Mouse (Mus musculus): ENCODE results near the gene Efna4.

The Efna4 gene

DNA sequence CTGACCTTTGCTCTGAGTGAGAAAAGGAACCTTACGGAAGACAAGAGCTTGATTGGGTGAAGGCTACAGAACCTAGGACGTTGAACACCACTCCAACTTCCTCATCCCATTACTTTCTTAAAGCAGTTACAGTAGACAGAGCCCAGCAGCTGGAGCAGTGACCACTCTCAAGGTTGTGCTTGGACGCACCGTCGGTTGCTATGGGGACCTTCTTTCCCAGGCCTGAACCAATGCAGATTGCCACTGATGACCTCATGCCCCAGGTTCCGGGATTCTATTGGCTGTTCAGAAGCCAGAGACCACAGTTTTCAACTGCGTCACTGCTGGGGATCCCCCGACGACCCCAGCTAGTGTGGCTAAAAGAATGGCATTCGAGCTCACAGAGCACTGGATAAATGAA, 6.9 kb downstream of the Efna4 start:
- DNase-seq (ENCODE audit: low spot score): no peak

DNA sequence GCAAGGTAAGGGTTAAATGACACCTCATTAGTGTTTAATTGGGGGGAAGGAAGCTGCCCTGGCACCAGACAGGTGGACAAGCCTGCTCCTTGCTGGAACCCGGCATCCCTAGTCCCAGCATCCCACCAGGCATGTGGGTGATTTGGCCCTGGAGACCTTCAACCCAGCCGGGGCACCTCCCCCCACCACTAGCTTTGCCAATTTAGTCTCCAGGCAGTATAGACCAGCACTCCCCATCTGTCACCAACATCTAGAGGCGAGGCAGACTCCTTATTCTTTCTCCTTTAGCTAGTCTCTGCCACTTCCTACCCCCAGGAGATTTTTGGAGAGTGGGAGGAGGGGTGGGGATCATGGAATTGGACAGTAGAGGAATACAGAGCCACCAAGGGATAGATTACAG, 7.5 kb downstream of the Efna4 start:
- DNase-seq (ENCODE audit: low spot score): no peak

DNA sequence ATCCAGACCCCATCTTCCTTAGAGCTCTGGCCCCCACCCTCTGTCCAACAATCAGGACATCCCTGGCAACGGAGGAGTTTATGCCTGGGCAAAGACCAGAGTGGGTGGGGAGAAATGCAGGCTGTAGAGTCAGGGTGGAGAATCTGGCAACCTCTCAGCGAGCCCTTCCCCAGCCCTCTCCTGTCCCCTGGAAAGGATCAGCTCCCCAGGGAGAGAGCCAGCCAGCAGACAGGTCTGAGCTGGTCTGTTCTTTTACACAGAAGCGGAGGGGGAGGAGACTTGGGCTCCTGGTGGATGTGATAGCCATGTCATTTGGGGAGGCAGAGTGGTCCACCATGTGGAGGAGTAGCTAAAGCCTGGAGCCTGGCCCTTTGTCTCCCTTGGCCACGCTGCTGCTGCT, 9.2 kb downstream of the Efna4 start:
- no peak for DNase-seq (ENCODE audit: low spot score)

DNA sequence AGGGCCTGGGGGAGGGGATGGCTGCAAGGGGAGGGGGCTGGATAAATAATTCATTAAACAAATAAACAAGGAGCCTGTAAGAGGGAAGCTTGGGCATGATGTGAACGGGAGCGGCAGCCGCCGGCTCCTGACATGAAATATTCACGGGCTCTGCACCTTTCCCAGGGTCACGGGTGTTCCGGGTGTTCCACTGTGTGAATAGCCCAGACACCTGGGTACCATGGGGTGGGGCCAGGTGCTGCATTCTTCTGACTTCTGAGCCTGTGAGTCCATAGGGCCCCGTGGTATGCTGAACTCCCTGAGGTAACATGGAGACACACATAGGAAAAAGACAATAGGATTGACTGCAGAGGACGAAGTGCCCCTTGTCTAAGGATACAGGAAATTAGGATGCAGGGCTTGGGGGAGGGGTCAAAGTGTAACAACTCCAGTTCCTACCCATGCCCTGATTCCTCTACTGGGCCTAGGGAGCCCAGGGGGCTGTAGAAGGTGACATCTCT, 10.4 kb downstream of the Efna4 start:
- no peak for DNase-seq (ENCODE audit: low spot score)

DNA sequence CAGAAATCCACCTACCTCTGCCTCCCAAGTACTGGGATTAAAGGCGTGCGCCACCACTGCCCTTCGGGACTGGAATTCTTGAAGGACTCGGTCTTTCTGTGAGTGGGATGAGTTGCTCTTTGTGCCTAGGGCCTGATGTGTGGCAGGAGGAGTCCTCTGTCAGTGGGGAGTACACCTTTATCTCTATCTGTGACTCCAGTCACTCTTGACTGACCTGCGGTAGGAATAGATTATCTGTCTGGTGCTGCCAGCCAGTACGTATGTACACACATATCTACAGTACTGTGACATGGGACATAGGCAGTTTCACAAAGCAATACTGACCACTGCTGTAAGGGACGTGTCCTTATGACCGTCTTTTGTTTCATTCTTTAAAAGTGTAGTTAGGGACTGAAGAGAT, 11.9 kb downstream of the Efna4 start:
- DNase-seq (ENCODE audit: low spot score): no peak

DNA sequence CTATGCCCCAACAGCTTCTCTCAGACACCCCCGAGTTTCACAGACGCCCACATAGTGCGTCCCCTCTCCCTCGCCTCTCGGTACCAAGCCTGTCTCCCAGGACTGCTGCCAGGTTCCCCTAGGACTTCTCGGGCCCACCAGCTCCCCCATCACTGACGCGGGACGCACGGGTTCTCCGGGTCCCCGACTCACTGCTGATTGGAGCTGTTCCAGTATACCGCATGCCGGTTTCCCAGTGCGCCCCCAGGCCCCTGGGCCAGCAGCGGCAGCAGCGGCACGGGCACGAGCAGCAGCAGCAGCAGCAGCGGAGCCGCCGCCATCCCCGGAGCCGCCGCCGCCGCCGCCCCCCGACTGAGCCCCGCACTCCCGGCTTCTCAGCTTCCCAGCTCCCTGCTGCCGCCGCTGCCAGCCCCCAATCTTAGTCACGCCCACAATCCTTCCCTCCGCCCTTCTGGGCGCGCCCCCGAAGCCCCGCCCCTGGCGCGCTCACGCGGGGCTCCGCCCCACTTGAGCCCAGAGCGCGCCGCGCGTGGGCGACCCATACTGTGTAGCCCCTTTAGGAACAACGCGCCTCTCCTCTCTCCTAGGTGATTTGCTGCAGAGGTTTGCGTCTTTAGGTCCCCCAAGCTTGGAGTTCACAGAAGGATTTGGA, 15.2 kb downstream of the Efna4 start, which contains the start of gene Efna3:
TSS of gene Efna3 (minus strand) at position 452 of the 652 bp plus-strand sequence.
- no peak for DNase-seq (ENCODE audit: low spot score)

DNA sequence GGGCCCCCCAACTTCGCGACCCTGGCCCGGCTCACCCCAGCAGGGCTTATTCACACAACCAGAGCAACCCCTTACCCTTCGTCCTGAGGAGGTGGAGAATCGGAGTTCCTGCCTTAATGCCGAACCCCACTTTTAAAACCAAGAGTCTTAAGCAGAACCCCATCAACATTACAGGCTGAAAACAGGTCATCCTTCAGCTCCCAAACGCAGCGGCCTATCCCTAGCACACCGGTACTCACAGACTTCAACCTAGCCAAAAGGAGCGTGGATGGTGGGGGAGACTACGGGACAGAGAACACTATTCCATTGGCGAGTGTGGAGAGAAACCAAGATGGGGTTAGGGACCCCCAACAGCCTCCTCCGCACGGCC, 15.7 kb downstream of the Efna4 start:
- DNase-seq (ENCODE audit: low spot score): no peak

DNA sequence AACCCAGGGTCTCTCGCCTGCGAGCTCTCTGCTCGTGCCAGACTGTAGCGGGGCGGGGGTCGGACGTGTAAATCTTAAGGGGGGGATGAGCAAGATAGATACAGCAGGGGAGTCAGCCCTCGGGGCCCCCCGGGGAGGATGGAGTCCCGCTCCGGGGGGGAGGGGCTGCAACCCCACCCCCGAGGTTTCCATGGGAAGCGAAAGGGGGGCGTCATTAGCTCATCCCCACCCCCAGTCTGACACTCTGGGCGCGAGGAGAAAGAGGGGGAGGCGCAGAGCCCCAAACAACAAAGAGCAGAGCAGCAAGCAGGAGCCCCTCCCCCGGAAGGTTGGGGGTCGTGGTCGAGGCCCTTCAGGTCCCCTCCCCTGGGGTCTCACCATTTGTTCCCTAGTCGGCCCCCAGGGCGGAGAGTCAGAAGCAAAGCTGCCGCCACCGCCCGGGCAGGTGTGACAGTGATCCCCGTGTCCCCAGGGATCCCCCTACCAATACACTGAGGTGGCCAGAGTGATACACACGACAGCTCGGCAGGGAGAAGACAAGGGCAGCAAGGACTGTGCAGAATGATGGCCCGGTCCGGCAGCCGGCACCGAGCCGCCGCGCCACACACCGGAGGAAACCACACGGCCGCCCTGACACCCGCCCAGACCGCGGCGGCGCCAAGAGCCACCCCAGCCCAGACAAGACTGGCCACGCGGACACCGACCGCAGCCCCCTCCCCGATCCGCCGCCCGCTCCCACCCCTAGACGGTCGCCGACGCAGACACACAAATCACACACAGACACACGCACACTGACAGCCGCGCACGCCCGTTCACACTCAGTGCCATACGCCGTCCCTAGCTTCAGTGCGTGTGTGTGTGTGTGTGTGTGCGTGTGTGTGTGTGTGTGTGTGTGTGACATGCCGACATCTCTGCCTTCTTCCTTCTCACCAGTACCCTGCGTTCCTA, 16.4 kb downstream of the Efna4 start:
- no peak for DNase-seq (ENCODE audit: low spot score)

DNA sequence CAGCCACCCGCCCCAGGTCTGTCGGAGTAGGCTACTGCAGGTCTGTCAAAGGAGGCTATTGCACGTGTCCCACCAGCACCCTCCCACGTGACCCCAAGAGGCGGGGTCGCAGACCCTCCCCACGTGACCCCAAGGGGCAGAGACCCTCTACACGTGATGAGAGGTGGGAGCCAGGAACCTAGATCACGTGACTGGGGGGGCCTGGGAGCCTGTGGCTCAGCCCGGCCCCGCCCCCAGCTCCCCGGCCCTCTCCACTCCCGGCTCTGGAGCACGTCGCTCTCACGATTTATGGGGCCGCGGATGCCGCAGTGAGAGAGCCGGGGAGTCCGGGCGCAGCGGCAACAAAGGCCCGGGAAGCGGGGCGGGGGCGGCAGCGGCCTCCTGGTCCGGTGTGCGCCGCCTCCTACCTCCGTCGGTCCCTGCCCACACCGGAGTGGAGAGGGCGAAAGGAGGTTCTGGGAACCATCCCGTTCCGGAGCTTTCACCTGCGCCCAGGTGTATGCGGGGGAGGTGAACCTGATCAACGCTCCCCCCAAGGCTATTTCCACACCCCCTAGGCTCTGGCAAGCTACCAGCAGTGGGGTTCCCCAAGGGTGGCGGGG, 17.1 kb downstream of the Efna4 start:
- peak; percentile 71 for DNase-seq (ENCODE audit: low spot score)

DNA sequence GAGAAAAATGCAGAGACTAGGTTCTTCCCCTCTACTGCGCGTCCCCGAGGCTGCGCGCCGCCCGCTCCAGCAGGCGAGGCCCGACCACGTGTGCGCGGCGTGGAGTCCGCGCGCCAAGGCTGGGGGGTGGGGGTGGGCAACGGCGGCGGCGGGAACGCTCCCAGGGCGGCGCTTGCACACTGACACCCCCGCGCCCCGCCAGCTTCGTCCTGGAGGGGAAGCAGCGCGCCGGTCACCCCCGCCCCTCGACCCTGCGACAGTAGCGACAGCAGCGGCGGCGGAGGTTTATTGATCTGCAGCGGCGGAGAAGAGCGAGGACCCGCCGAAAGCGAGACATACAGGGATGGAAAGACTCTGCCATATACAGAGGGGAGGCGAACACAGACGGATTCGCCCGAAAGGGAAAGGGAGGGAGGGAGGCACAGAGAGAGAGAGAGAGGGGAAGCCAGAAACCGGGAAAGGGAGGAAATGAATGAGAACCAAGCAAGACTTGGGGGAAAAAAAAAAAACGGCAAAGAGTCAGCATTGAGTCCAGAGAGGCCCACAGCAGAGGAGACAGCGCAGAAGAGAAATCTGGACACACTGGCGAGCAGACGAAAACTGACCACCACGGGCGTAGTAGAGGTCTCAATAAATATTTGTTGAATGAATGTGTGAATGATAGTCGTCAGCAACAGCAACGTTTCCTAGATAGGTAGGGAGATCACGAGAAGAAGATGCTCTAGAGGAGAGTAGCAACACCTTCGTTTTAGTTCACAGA, 18.1 kb downstream of the Efna4 start:
- DNase-seq (ENCODE audit: low spot score): no peak

DNA sequence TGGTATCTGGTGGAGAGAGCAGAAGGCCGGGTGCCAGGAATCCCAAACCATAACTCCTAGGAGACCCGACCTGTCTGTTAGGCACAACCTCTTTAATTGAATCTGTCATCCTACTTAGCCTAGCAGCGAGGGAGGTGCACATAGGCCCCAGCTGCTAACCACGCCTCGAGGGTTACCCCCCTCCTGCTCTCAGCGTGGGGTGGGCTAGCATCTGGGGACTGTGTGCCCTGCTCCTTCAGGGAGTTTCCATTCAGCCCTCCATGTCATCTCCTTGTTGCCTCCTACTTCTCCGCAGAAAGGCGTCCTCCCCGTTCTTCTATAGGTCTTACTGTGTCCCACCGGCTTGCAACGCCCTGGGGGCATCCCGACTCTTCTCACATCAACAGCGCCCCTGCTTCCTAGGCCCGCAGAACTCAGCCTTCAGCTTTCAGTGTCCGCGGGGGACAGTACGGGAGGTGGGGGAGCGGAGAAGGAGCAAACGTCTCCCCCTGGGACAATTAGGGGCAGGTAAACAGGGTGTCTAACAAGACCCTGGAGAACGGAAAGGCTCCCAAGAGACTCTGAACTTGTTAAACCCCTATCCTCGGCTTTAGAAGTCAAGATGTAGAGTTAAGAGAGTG, 18.7 kb downstream of the Efna4 start:
- no peak for DNase-seq (ENCODE audit: low spot score)

DNA sequence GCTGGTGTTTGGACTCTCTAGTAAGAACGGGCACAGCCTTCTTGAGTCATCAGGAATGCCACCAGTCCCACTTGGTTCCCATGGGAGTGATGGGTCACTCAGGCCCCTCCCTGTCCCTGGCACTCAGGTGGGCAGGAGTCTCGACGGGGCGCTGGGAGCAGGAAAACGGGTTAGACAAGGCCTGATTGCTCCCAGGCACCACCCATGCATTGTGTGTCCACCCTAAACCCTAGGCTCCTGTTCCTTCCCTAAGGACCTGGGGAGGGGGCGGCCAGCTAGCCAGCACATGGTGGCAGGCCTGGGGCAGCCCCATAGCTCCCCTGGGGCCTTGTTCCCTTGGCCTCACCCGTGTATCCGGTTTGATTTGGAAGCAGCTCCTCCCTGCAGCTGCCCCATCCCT, 19.5 kb downstream of the Efna4 start:
- DNase-seq (ENCODE audit: low spot score): no peak

DNA sequence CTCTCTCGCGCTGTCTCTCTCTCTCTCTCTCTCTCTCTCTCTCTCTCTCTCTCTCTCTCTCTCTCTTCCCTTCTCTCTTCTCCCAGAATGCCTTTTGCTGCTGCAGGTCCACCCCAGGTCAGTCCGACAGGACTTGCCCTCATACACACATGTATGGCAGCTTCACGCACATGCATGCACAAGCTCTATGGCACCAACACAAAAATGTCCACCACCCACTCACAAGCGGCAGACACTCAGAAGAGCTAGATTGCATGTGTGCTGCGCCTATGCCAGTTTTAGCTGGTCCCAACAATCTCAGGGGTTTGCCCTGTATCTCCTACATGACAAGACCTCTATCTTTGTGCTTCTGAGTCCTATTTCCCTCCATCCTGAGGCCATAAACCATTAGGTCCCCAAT, 20.6 kb downstream of the Efna4 start:
- no peak for DNase-seq (ENCODE audit: low spot score)

DNA sequence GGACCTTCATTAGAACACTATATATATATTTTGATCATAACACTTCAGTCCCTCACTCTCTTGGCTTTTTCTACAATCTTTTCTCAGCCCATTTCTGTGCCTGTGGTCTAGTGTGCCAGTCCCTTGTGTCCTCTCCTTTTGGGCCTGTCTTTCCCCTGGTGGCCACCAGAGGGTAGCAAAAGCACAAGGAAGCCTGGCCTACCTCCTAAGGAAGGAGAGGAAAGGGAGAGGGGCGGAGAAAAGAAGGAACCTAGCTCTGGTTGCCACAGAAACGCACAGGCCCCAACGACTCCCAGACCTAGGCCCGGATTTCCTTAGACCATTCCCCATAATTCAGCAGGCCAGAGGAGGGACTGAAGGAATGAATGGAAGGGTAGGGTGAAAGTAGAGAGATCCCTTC, 21.0 kb downstream of the Efna4 start:
- DNase-seq (ENCODE audit: low spot score): peak; percentile 80

DNA sequence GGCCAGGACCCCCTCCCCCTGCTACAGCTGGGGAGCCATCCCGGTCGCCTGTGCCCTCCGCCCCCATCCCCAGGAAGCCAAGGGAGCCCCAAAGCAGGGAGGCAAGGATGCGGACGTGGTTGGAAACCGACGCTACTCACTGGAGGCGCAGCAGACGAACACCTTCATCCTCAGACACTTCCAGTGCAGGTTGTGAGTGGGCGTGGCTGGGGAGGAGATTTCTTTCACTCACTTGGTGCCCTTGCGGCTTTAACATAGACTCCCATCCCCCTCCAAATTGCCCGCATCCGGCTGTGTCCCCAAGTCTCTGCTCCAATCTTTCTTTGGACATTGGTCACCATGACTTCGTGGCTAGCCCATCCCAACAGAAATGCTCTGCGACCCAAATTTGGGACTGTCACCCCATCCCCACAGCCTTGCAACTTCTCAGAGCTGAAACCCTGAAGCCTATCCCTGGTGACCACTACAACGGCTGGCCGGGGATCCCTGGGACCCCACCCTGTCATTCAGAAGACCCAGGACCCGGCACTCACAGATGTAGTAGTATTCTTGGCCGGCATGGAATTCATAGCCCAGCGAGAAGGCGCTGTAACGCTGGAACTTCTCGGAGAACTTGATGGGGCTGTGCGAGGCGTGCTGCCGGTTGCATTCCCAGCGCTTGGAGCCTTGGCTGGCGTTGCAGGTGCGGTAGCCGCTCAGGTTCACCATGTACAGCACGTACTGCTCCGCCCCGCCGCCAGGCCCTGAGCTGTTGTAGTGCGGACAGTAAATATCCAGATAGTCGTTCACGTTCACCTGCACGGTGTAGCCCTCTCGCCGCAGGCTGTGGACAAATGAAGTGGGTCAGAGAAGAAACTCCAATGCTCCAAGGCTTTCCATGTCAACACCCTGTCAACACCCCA, 21.6 kb downstream of the Efna4 start:
- no peak for DNase-seq (ENCODE audit: low spot score)

DNA sequence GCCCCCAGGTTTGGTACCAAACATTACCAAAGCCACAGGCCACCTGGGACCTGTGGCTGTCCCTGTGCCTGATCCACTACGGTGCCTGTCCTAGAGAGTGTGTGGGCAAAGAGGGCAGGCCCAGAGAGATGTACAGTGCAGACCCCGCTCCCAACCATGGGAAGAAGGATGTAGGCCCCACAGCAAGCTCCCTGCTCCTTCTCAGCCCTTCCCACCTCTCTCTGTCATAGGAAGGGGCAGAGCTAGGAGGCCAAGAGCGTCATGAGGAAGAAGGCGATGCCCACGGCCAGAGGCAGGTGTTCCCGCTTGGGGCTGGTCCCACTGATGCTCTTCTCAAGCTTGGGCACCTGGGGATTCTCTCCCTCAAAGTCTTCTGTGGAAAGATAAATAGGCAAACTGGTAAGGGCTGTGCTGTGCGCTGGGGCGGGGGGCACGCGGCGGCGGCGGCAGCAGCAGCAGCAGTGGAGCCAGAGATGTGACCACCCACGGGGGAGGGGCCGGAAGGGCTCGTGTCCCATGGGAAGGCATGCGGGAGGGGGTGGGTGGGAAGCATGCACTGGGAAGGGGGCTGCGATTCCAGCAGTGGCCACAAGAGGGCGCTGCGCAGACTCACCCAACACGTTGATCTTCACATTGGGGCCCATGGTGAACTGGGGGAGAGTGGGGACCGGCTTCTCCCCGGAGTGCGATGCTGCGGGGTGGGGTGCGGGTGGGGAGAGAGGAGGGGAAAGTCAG, 22.5 kb downstream of the Efna4 start:
- DNase-seq (ENCODE audit: low spot score): peak; percentile 74

DNA sequence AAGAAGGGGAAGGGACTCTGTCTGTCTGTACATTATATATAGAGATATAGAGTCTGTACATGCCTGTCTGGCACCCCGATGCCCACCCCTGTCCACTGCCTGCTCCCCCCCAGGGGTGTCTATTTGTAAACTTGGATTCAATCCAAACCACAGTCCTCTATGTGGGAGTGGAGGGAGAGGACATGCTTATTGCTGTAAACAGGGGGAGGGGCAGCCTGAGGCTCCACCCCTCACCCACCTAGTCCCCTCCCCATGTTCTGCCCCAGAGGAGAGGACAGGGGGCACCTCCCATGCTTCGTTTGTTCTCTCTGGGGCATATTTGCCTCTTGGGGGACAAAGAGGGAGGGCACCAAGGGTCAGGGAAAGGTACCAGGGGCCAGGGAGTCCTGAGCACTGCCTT, 23.0 kb downstream of the Efna4 start:
- DNase-seq (ENCODE audit: low spot score): no peak

DNA sequence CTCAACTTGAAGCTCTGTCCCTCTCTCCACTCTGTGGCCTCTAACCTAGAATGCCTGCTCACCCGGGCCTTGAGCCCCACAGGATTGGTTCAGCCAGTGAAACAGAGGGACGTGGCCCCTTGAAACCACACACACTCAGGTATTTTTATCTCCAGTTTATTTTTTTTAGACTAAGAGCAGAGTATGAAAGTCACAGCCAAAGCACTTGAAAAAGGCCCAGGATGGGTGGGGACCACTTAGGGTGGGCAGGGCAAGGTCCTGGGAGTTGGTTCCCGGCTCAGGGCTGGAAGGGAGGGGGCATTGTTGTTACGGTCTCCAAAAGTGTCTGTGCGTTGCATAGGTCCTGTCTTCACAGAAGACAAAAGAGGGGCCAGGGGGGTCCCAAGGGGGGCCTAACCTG, 23.5 kb downstream of the Efna4 start:
- no peak for DNase-seq (ENCODE audit: low spot score)

DNA sequence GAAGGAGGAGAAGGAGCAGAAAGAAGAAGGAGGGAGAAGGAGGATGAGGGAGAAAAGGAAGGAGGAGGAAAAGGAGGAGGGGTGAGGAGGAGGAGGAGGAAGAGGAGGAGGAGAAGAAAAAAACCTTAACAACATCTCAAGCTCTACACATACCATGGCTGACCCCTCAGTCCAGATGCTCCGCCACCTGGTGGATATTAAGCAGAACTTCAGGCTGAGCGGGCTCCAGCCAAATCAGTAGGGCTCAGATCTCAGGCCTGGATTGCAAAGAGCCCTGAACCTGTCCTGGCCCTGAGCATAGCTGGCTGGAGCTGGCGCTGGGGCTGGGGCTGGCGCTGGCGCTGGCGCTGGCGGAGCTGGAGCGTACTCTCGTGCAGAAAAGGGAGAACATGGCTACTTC, 29.7 kb downstream of the Efna4 start:
- no peak for DNase-seq (ENCODE audit: low spot score)

All from yolk sac, embryonic 10.5 days (tissue).